Mouse (Mus musculus) liver, embryonic 12.5 days (tissue): ENCODE data around the gene Grhl1. TPM values are rescaled to one million over a fixed set of nuclear protein-coding genes. Genes with fewer than 3 reads are reported as not detected.

Source experiments
- ATAC-seq: fragments of 200-750 bp; cut with Nextera tagmentation; 2 replicates; pipeline ENCODE4 v1.8.0; 2017; ENCODE audit warnings: moderate number of reproducible peaks, mild to moderate bottlenecking, moderate library complexity
- H3K27ac ChIP-seq: fragments of 300-500 bp; sonication (generic); 2 replicates; pipeline ENCODE4 v1.5.1; 2016; ENCODE audit warnings: mild to moderate bottlenecking
- H3K27me3 ChIP-seq: fragments of 300-500 bp; sonication (generic); replicated peaks from 2 replicates; pipeline ENCODE4 v1.6.1; 2016; ENCODE audit warnings: mild to moderate bottlenecking, moderate library complexity
- H3K36me3 ChIP-seq: fragments of 300-500 bp; sonication (generic); 2 replicates; pipeline ENCODE4 v1.6.1; 2016; ENCODE audit warnings: mild to moderate bottlenecking, moderate library complexity
- H3K4me1 ChIP-seq: fragments of 300-500 bp; sonication (generic); 2 replicates; pipeline ENCODE4 v1.6.1; 2016
- H3K4me2 ChIP-seq: fragments of 300-500 bp; sonication (generic); 2 replicates; pipeline ENCODE4 v1.6.1; 2016; ENCODE audit warnings: mild to moderate bottlenecking, moderate library complexity
- H3K4me3 ChIP-seq: fragments of 300-500 bp; sonication (generic); 2 replicates; pipeline ENCODE4 v1.5.1; 2016; ENCODE audit warnings: mild to moderate bottlenecking, moderate library complexity
- H3K9ac ChIP-seq: fragments of 300-500 bp; sonication (generic); 2 replicates; pipeline ENCODE4 v1.6.1; 2016; ENCODE audit warnings: mild to moderate bottlenecking, moderate library complexity
- H3K9me3 ChIP-seq: fragments of 300-500 bp; sonication (generic); replicated peaks from 2 replicates; pipeline ENCODE4 v1.6.1; 2016; ENCODE audit warnings: mild to moderate bottlenecking, moderate library complexity
- WGBS: fragments of 180-500 bp; shearing (Covaris S2); methylation state at CpG from one replicate; pipeline ENCODE4 v1.1.7; 2016; ENCODE audit not compliant: insufficient replicate concordance; 5-methylcytosine and 5-hydroxymethylcytosine counted together
- polyA plus RNA-seq: library from polyadenylated mRNA; unstranded; fragments of >200 nt; fragmentation: Nextera tagmentation; extraction: Ambion mirVana; gene quantifications from 2 replicates; pipeline ENCODE4 v1.2.1, GENCODE M21; 2016

The Grhl1 gene
- polyA plus RNA-seq, 1 experiment from 2014 or later, result 0.72 TPM

GRCm38 (mm10) chr12:24592956-24593672, 21.0 kb downstream of the Grhl1 start:
- H3K27ac ChIP-seq, result no peak overlapping the region

GRCm38 (mm10) chr12:24597376-24597775, 25.3 kb downstream of the Grhl1 start:
- H3K9me3 ChIP-seq, result no peaks in the 10 kb centered on the region
- H3K9ac ChIP-seq, result no peak overlapping the region
- no peak overlapping the region for H3K4me2 ChIP-seq
- WGBS, result 68% methylated on average over 6 of the region's 6 CpGs
- no peaks in the 10 kb centered on the region for H3K36me3 ChIP-seq
- no peaks in the 10 kb centered on the region for H3K27me3 ChIP-seq
- no peak for ATAC-seq
- no peak overlapping the region for H3K27ac ChIP-seq
- H3K4me1 ChIP-seq, result peaks cover 11% of the 10 kb centered on the region
- H3K4me3 ChIP-seq, result no peak overlapping the region

More at GRCm38 (mm10) chr12:24592956-24593672, 21.0 kb downstream of the Grhl1 start:
- Histone ChIP-seq H3K4me3 (peak overlapping the region; percentile 42), H3K27me3 (no peaks in the 10 kb centered on the region), H3K9me3 (no peaks in the 10 kb centered on the region), H3K9ac (peak overlapping the region; percentile 29; the same call in 1 of the 2 replicates), H3K4me2 (peak overlapping the region; percentile 74), H3K36me3 (no peaks in the 10 kb centered on the region), H3K4me1 (peaks cover 11% of the 10 kb centered on the region)
- 9% methylated on average over 22 of the region's 22 CpGs for WGBS
- ATAC-seq, result peak; percentile 65

- WGBS, result 70% methylated on average over 8 of the region's 8 CpGs
- ATAC-seq, result no peak
These were observed 27.3 kb downstream of the Grhl1 start for GRCm38 (mm10) chr12:24599366-24599895.

GRCm38 (mm10) chr12:24600074-24600473, 28.0 kb downstream of the Grhl1 start:
- Histone ChIP-seq H3K9ac (no peak overlapping the region), H3K9me3 (no peaks in the 10 kb centered on the region), H3K4me2 (no peak overlapping the region), H3K27ac (no peak overlapping the region), H3K27me3 (0 out of 2 replicates have a peak, but pooled peaks cover 9% of the 10 kb centered on the region), H3K36me3 (no peaks in the 10 kb centered on the region), H3K4me3 (no peak overlapping the region), H3K4me1 (no peaks in the 10 kb centered on the region)
- no peak for ATAC-seq
- WGBS, result 75% methylated on average over 7 of the region's 7 CpGs

More at GRCm38 (mm10) chr12:24599366-24599895, 27.3 kb downstream of the Grhl1 start:
- Histone ChIP-seq H3K9me3 (no peaks in the 10 kb centered on the region), H3K4me2 (no peak overlapping the region), H3K27me3 (0 out of 2 replicates have a peak, but pooled peaks cover 5% of the 10 kb centered on the region), H3K27ac (no peak overlapping the region), H3K4me1 (no peaks in the 10 kb centered on the region), H3K4me3 (no peak overlapping the region), H3K36me3 (no peaks in the 10 kb centered on the region), H3K9ac (no peak overlapping the region)

GRCm38 (mm10) chr12:24600806-24601205, 28.7 kb downstream of the Grhl1 start:
- no peaks in the 10 kb centered on the region for H3K36me3 ChIP-seq
- no peaks in the 10 kb centered on the region for H3K4me1 ChIP-seq
- peak; percentile 79 for ATAC-seq
- no peaks in the 10 kb centered on the region for H3K9me3 ChIP-seq
- no peak overlapping the region for H3K27ac ChIP-seq
- WGBS, result 4% methylated on average over 9 of the region's 9 CpGs
- no peak overlapping the region for H3K4me3 ChIP-seq
- no peak overlapping the region for H3K9ac ChIP-seq
- H3K4me2 ChIP-seq, result no peak overlapping the region
- H3K27me3 ChIP-seq, result 0 out of 2 replicates have a peak, but pooled peaks cover 10% of the 10 kb centered on the region

GRCm38 (mm10) chr12:24603266-24603665, 31.2 kb downstream of the Grhl1 start:
- H3K9ac ChIP-seq, result no peak overlapping the region
- H3K27ac ChIP-seq, result no peak overlapping the region
- H3K4me2 ChIP-seq, result no peak overlapping the region
- no peak for ATAC-seq
- no peaks in the 10 kb centered on the region for H3K4me1 ChIP-seq
- WGBS, result 30% methylated on average over 2 of the region's 2 CpGs
- 0 out of 2 replicates have a peak, but pooled peaks cover 10% of the 10 kb centered on the region for H3K27me3 ChIP-seq
- no peaks in the 10 kb centered on the region for H3K9me3 ChIP-seq
- no peak overlapping the region for H3K4me3 ChIP-seq
- no peaks in the 10 kb centered on the region for H3K36me3 ChIP-seq

- ATAC-seq, result no peak
- Histone ChIP-seq H3K4me3 (no peak overlapping the region), H3K9ac (no peak overlapping the region), H3K4me2 (no peak overlapping the region), H3K27me3 (0 out of 2 replicates have a peak, but pooled peaks cover 10% of the 10 kb centered on the region), H3K4me1 (no peaks in the 10 kb centered on the region), H3K36me3 (no peaks in the 10 kb centered on the region), H3K9me3 (no peaks in the 10 kb centered on the region), H3K27ac (no peak overlapping the region)
- 76% methylated on average over 10 of the region's 10 CpGs for WGBS
These were observed 34.1 kb downstream of the Grhl1 start for GRCm38 (mm10) chr12:24606166-24606565.

GRCm38 (mm10) chr12:24612591-24612990, 40.5 kb downstream of the Grhl1 start:
- no peaks in the 10 kb centered on the region for H3K9me3 ChIP-seq
- H3K4me1 ChIP-seq, result no peaks in the 10 kb centered on the region
- H3K27me3 ChIP-seq, result no peaks in the 10 kb centered on the region
- no peak overlapping the region for H3K4me3 ChIP-seq
- no peak overlapping the region for H3K9ac ChIP-seq
- no peak overlapping the region for H3K27ac ChIP-seq
- no peak for ATAC-seq
- WGBS, result 75% methylated on average over 6 of the region's 6 CpGs
- H3K4me2 ChIP-seq, result no peak overlapping the region
- H3K36me3 ChIP-seq, result no peaks in the 10 kb centered on the region

GRCm38 (mm10) chr12:24614452-24615075, 42.5 kb downstream of the Grhl1 start:
- ATAC-seq, result no peak
- 74% methylated on average over 17 of the region's 17 CpGs for WGBS

GRCm38 (mm10) chr12:24615140-24615539, 43.1 kb downstream of the Grhl1 start:
- 59% methylated on average over 3 of the region's 3 CpGs for WGBS
- no peaks in the 10 kb centered on the region for H3K4me1 ChIP-seq
- no peak overlapping the region for H3K27ac ChIP-seq
- no peak overlapping the region for H3K4me3 ChIP-seq
- H3K4me2 ChIP-seq, result no peak overlapping the region
- H3K36me3 ChIP-seq, result no peaks in the 10 kb centered on the region
- ATAC-seq, result no peak
- H3K9ac ChIP-seq, result no peak overlapping the region
- H3K9me3 ChIP-seq, result no peaks in the 10 kb centered on the region
- 0 out of 2 replicates have a peak, but pooled peaks cover 2% of the 10 kb centered on the region for H3K27me3 ChIP-seq

More at GRCm38 (mm10) chr12:24614452-24615075, 42.5 kb downstream of the Grhl1 start:
- H3K27me3 ChIP-seq, result no peaks in the 10 kb centered on the region
- no peaks in the 10 kb centered on the region for H3K4me1 ChIP-seq
- no peak overlapping the region for H3K9ac ChIP-seq
- no peak overlapping the region for H3K4me2 ChIP-seq
- no peaks in the 10 kb centered on the region for H3K9me3 ChIP-seq
- no peak overlapping the region for H3K27ac ChIP-seq
- H3K4me3 ChIP-seq, result no peak overlapping the region
- no peaks in the 10 kb centered on the region for H3K36me3 ChIP-seq

GRCm38 (mm10) chr12:24619436-24619835, 47.4 kb downstream of the Grhl1 start:
- WGBS, result 61% methylated on average over 4 of the region's 4 CpGs
- Histone ChIP-seq H3K9me3 (no peaks in the 10 kb centered on the region), H3K4me2 (no peak overlapping the region), H3K27me3 (0 out of 2 replicates have a peak, but pooled peaks cover 4% of the 10 kb centered on the region), H3K27ac (no peak overlapping the region), H3K4me1 (no peaks in the 10 kb centered on the region), H3K36me3 (no peaks in the 10 kb centered on the region), H3K9ac (no peak overlapping the region), H3K4me3 (no peak overlapping the region)
- no peak for ATAC-seq
